Mouse (Mus musculus) gastrocnemius, postnatal 36 days (tissue): ENCODE results near the gene Hexim1. TPM values are rescaled to one million over a fixed set of nuclear protein-coding genes. Genes with fewer than 3 reads are reported as not detected.

ENCODE experiments used
- DNase-seq, 2 experiments: peaks; one replicate each; pipeline ENCODE4 v3.0.0; 2022
- intact Hi-C: fragments of 180-260 bp; cut with DNase I; formaldehyde crosslinking; loops from one replicate; pipeline ENCODE4 v1.15.1; 2025
- total RNA-seq, 2 experiments: library from RNA; stranded (reverse); gene quantifications; 2 replicates each; pipeline ENCODE4 v1.2.3; 2021

The Hexim1 gene
- total RNA-seq, 2 experiments from 2014 or later = 14.7 to 17.0 TPM

GRCm38 (mm10) chr11:103142441-103143182 lies 26.6 kb downstream of the Hexim1 start:
- intact Hi-C loops = no loop called here
- DNase-seq = peak in 1 of 2 experiments; percentile 41

GRCm38 (mm10) chr11:103144309-103145285 lies 28.6 kb downstream of the Hexim1 start:
- DNase-seq = no peak
- intact Hi-C loops = no loop called here

GRCm38 (mm10) chr11:103146386-103146785 lies 30.4 kb downstream of the Hexim1 start:
- DNase-seq = no peak
- intact Hi-C loops = no loop called here

- no peak for DNase-seq
- intact Hi-C loops = no loop called here
These were observed 31.7 kb downstream of the Hexim1 start for GRCm38 (mm10) chr11:103147766-103148165.

- no peak for DNase-seq
- intact Hi-C loops = no loop called here
These were observed 33.7 kb downstream of the Hexim1 start for GRCm38 (mm10) chr11:103149771-103150170.

- intact Hi-C loops = loop anchor here (1.0 to 2.0 kb wide), 2 partner anchors 42 to 57 kb away; partner anchors contain the start of gene Hexim1
- DNase-seq = peak; percentile 97 to 99
These were observed 42.8 kb downstream of the Hexim1 start for GRCm38 (mm10) chr11:103158621-103159478.

GRCm38 (mm10) chr11:103160738-103161137 lies 44.7 kb downstream of the Hexim1 start:
- DNase-seq = no peak
- intact Hi-C loops = no loop called here

GRCm38 (mm10) chr11:103161449-103161848 lies 45.4 kb downstream of the Hexim1 start:
- DNase-seq = no peak
- intact Hi-C loops = no loop called here

- intact Hi-C loops = no loop called here
- no peak for DNase-seq
These were observed 46.1 kb downstream of the Hexim1 start for GRCm38 (mm10) chr11:103162132-103162531.

- no peak for DNase-seq
- intact Hi-C loops = no loop called here
These were observed 48.4 kb downstream of the Hexim1 start for GRCm38 (mm10) chr11:103164391-103164790.

- intact Hi-C loops = loop anchor here (1.0 to 5.0 kb wide), 2 partner anchors 103 to 158 kb away; no protein-coding TSS in a partner anchor
- DNase-seq = peak; percentile 60 to 71
These were observed 52.8 kb downstream of the Hexim1 start for GRCm38 (mm10) chr11:103168690-103169390.

Other genes starting within 250 kb of the Hexim1 start
- gene Eftud2, start 235.2 kb upstream of the Hexim1 start, total RNA-seq = 10 to 100 TPM; 20.7 to 28.5 TPM
- not detected for gene Ccdc103, start 235.0 kb upstream of the Hexim1 start, total RNA-seq
- gene Fam187a, start 231.1 kb upstream of the Hexim1 start, total RNA-seq = not detected
- not detected for gene Gfap, start 215.3 kb upstream of the Hexim1 start, total RNA-seq
- gene Kif18b, start 191.1 kb upstream of the Hexim1 start, total RNA-seq = under 1 TPM; 0.17 to 0.46 TPM
- gene C1ql1, start 169.5 kb upstream of the Hexim1 start, total RNA-seq = under 1 TPM in 1 of 2 experiments, not detected in 1; 0.17 TPM
- 10 to 100 TPM; 44.6 to 47.2 TPM for gene Nmt1, start 88.0 kb upstream of the Hexim1 start, total RNA-seq
- 10 to 100 TPM; 16.2 to 19.8 TPM for gene Dcakd, start 87.9 kb upstream of the Hexim1 start, total RNA-seq
- gene Plcd3, start 14.6 kb upstream of the Hexim1 start, total RNA-seq = 1 to 10 TPM; 3.8 to 4.0 TPM
- gene Acbd4, start 14.5 kb upstream of the Hexim1 start, total RNA-seq = 10 to 100 TPM; 26.8 to 31.1 TPM
- gene Hexim2, start 16.2 kb downstream of the Hexim1 start, total RNA-seq = 1 to 10 TPM; 2.1 to 2.9 TPM
- 1 to 10 TPM; 3.6 to 5.6 TPM for gene Fmnl1, start 54.9 kb downstream of the Hexim1 start, total RNA-seq
- gene 1700023F06Rik, start 92.3 kb downstream of the Hexim1 start, total RNA-seq = not detected
- gene Spata32, start 102.2 kb downstream of the Hexim1 start, total RNA-seq = not detected
- 1 to 10 TPM; 1.9 to 2.6 TPM for gene Map3k14, start 151.2 kb downstream of the Hexim1 start, total RNA-seq
- gene Arhgap27, start 247.5 kb downstream of the Hexim1 start, total RNA-seq = 1 to 10 TPM; 4.6 to 4.8 TPM